ENCODE assay signal across 21 mouse cellular contexts in the genomic region with DNA sequence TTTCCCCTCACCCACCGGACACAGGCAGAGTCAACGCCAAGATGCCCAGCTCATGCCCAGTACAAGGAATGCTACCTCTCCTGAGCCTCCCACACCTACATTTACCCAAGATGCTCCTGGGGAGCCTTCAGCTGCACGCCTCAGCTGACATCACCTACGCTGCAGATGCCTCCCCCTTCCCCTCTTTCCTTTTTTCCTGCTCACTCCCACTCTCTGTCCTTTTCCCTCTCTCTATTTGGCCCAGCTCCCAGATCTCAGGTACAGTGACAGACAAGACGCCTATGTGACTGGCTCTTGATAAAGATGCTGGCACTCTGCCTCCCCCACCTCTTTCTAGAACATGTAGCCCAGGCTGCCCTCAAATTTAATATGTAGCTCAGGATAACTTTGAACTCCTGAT. TPM values are rescaled to one million over a fixed set of nuclear protein-coding genes. Genes with fewer than 3 reads are reported as not detected.
A peak's percentile ranks its signal among the peaks of the same experiment; 100 is the strongest.
DNase-seq lines count a peak whose midpoint lies in the region; ATAC-seq lines count a peak whose summit lies in the region.
"Had no signal": no experiment of that assay in that cellular context is flagged by ENCODE, and none has a peak within 500 bp of the region (broad histone marks: within the 10 kb centered on the region; RNA-seq: fewer than 3 reads in every experiment).

No protein-coding gene starts in this region.

- H3K36me3 ChIP-seq in forebrain, embryonic 13.5 days (ENCODE audit: poor library complexity, severe bottlenecking): peaks cover 13% of the 10 kb centered on the region; the same call in 1 of the 2 replicates
- peaks cover 2% of the 10 kb centered on the region; the same call in 1 of the 2 replicates for H3K36me3 ChIP-seq in forebrain, embryonic 16.5 days (ENCODE audit: control insufficient read depth, insufficient read depth)
- H3K36me3 ChIP-seq: embryonic facial prominence, embryonic 15.5 days; limb, embryonic 13.5 days; liver, embryonic 13.5 days; lung, embryonic 15.5 days; stomach, embryonic 15.5 days had no signal

- intact Hi-C loops in left cerebral cortex, postnatal 25 days (cut with DNase I): loop anchor here (2.0 kb wide), 1 partner anchor 17 kb away; no protein-coding TSS in a partner anchor

- H3K9me3 ChIP-seq in forebrain, embryonic 13.5 days (replicated peaks): no peaks in the 10 kb centered on the region
- H3K9me3 ChIP-seq in forebrain, embryonic 16.5 days (ENCODE audit: control insufficient read depth, low read length): no peaks in the 10 kb centered on the region
- H3K9me3 ChIP-seq: embryonic facial prominence, embryonic 15.5 days; limb, embryonic 13.5 days; liver, embryonic 13.5 days; lung, embryonic 15.5 days; midbrain, embryonic 13.5 days; neural tube, embryonic 12.5 days; stomach, embryonic 15.5 days had no signal

- 68% methylated on average over 5 of the region's 5 CpGs for WGBS in forebrain, embryonic 13.5 days
- WGBS in forebrain, embryonic 16.5 days: 67% methylated on average over 5 of the region's 5 CpGs

- DNase-seq in left cerebral cortex, adult 18-20 months (ENCODE audit: low spot score in 2 of 2): peak; percentile 63 to 66
- DNase-seq in left cerebral cortex, adult 11 months (ENCODE audit: low spot score): no peak
- DNase-seq in brain, adult 2 months (ENCODE audit: low read depth, low spot score): peak; percentile 91
- peak; percentile 66 to 92 for DNase-seq in left cerebral cortex, postnatal 25 days (ENCODE audit: low spot score in 2 of 2)
- DNase-seq in embryo, embryonic 10.5 days (ENCODE audit: low spot score): no peak
- no peak for DNase-seq in thymus, postnatal 4 days
- DNase-seq: cerebellum, adult 9-10 months; thymus, adult 2 months had no signal

- H3K27me3 ChIP-seq in forebrain, embryonic 13.5 days: no peaks in the 10 kb centered on the region
- no peaks in the 10 kb centered on the region for H3K27me3 ChIP-seq in forebrain, embryonic 16.5 days (replicated peaks; ENCODE audit: control insufficient read depth, insufficient read depth, low read length)
- H3K27me3 ChIP-seq: CH12.LX; embryonic facial prominence, embryonic 15.5 days; limb, embryonic 13.5 days; liver, embryonic 13.5 days; lung, embryonic 15.5 days; midbrain, embryonic 13.5 days; neural tube, embryonic 12.5 days; stomach, embryonic 15.5 days had no signal

- no peak overlapping the region for H3K4me2 ChIP-seq in forebrain, embryonic 13.5 days
- H3K4me2 ChIP-seq in forebrain, embryonic 16.5 days (ENCODE audit: low read length): no peak overlapping the region
- H3K4me2 ChIP-seq: embryonic facial prominence, embryonic 15.5 days; heart, embryonic 11.5 days; hindbrain, embryonic 14.5 days; limb, embryonic 13.5 days; liver, embryonic 13.5 days; lung, embryonic 15.5 days; midbrain, embryonic 13.5 days; neural tube, embryonic 12.5 days; stomach, embryonic 15.5 days had no signal

- H3K27ac ChIP-seq in forebrain, embryonic 13.5 days: 0 out of 2 replicates have a peak overlapping the region, but pooled peaks have one; percentile 1
- H3K27ac ChIP-seq in forebrain, embryonic 16.5 days (ENCODE audit: low read length): no peak overlapping the region
- H3K27ac ChIP-seq: embryonic facial prominence, embryonic 15.5 days; hindbrain, embryonic 14.5 days; limb, embryonic 13.5 days; liver, embryonic 13.5 days; lung, embryonic 15.5 days; midbrain, embryonic 13.5 days; neural tube, embryonic 12.5 days had no signal

- H3K4me3 ChIP-seq in forebrain, embryonic 13.5 days: no peak overlapping the region
- H3K4me3 ChIP-seq in forebrain, embryonic 16.5 days (replicated peaks; ENCODE audit: low read length): no peak overlapping the region
- H3K4me3 ChIP-seq: embryonic facial prominence, embryonic 15.5 days; limb, embryonic 13.5 days; liver, embryonic 13.5 days; lung, embryonic 15.5 days; midbrain, embryonic 13.5 days; neural tube, embryonic 12.5 days; stomach, embryonic 15.5 days had no signal

- ATAC-seq in forebrain, embryonic 13.5 days: no peak
- no peak for ATAC-seq in forebrain, embryonic 16.5 days
- ATAC-seq: midbrain, embryonic 13.5 days had no signal

- H3K9ac ChIP-seq in forebrain, embryonic 13.5 days: no peak overlapping the region
- no peak overlapping the region for H3K9ac ChIP-seq in forebrain, embryonic 16.5 days (replicated peaks; ENCODE audit: low read depth, low read length)
- H3K9ac ChIP-seq: embryonic facial prominence, embryonic 15.5 days; hindbrain, embryonic 14.5 days; limb, embryonic 13.5 days; liver, embryonic 13.5 days; lung, embryonic 15.5 days; midbrain, embryonic 13.5 days; neural tube, embryonic 12.5 days; stomach, embryonic 15.5 days had no signal

- H3K4me1 ChIP-seq in forebrain, embryonic 13.5 days: peaks cover 43% of the 10 kb centered on the region
- H3K4me1 ChIP-seq in forebrain, embryonic 16.5 days (replicated peaks; ENCODE audit: control insufficient read depth, insufficient read depth, low read length): peaks cover 24% of the 10 kb centered on the region
- H3K4me1 ChIP-seq: limb, embryonic 13.5 days had no signal

RNA-seq across cellular contexts. Expression of gene Coro2b, which starts 45.2 kb away (rescaled TPM):
- polyA plus RNA-seq in forebrain, embryonic 13.5 days (2015; fragmentation: Nextera tagmentation; extraction: Ambion mirVana): 35.5 and 37.0 TPM in 2 replicates
- polyA plus RNA-seq in forebrain, embryonic 16.5 days (2015; fragmentation: Nextera tagmentation; extraction: Ambion mirVana): 41.7 and 44.9 TPM in 2 replicates
- 100 to 1,000 TPM; 162 to 174 TPM for total RNA-seq in left cerebral cortex, adult 18-20 months (2021)
- total RNA-seq in left cerebral cortex, postnatal 25 days (2021): 100 to 1,000 TPM; 183 to 184 TPM
- total RNA-seq: MEL had no signal

Comparison
In these comparisons a context has a peak if more than half of its experiments do, and no peak if none do; other contexts are left out.
1. DNase-seq: peak in left cerebral cortex, adult 18-20 months (2 of 2), brain, adult 2 months (single experiment) and left cerebral cortex, postnatal 25 days (2 of 2); none in left cerebral cortex, adult 11 months (single experiment), embryo, embryonic 10.5 days (single experiment) and thymus, postnatal 4 days (single experiment).